Mouse (Mus musculus): Measurements from ENCODE around the gene Tepp.

The Tepp gene

GRCm38 (mm10) chr8:95362272-95362671, 51.9 kb downstream of the Tepp start:
- no peak for DNase-seq (ENCODE audit: extremely low spot score, low spot score)

GRCm38 (mm10) chr8:95363849-95364248, 53.5 kb downstream of the Tepp start:
- DNase-seq (ENCODE audit: extremely low spot score, low spot score) = no peak

- DNase-seq (ENCODE audit: extremely low spot score, low spot score) = peak; percentile 29
These were observed 59.4 kb downstream of the Tepp start for GRCm38 (mm10) chr8:95369581-95370326.

GRCm38 (mm10) chr8:95373389-95374002, 63.1 kb downstream of the Tepp start:
- no peak for DNase-seq (ENCODE audit: extremely low spot score, low spot score)

- no peak for DNase-seq (ENCODE audit: extremely low spot score, low spot score)
These were observed 64.1 kb downstream of the Tepp start for GRCm38 (mm10) chr8:95374429-95374828.

- no peak for DNase-seq (ENCODE audit: extremely low spot score, low spot score)
These were observed 65.1 kb downstream of the Tepp start for GRCm38 (mm10) chr8:95375374-95375930.
